Comparison of ENCODE assay signal across 19 mouse cellular contexts in the genomic region with DNA sequence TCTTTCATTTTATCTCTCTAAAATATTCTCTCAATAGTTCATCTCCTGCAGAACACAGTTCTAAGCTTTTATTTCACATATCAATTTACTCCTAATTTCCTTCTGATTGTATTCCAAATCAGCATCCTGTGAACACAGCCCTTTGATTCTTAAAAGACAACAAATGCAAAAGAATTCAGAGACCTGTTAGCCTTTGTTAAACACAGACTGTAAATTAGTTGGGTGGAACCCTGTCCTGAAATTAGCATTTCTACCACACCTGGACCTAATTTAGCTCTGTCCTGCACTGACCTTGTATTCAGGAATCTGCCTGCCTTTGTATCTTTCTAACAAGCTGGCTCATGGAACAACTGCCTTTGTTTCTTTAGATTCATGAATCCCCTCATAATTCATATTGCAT.
DNase-seq lines count a peak whose midpoint lies in the region; TF ChIP-seq lines count a peak whose summit lies in the region.
"Had no signal": no experiment of that assay in that cellular context is flagged by ENCODE, and none has a peak within 500 bp of the region (broad histone marks: within the 10 kb centered on the region; RNA-seq: fewer than 3 reads in every experiment).

No protein-coding gene starts in this region.

- TF ChIP-seq EP300 in ES-Bruce4 (IDR thresholded peaks at IDR 0.05; ENCODE audit: insufficient read depth, low read depth, low read length): no peak

- DNase-seq in ES-E14 (ENCODE audit: low read depth, low spot score): peak; percentile 48
- DNase-seq in ZHBTc4 (ENCODE audit: low read depth, low spot score): peak; percentile 82
- no peak for DNase-seq in right cerebral cortex, postnatal 25 days
- DNase-seq in heart, postnatal 4 days: no peak
- DNase-seq: adrenal gland, adult 2 months; adrenal gland, postnatal 10 days; adrenal gland, postnatal 25 days; B cell, adult 2 months; cerebellum, adult 11 months; cerebellum, adult 18-20 months; cerebellum, adult 8-10 months; cerebellum, adult 9-11 months; cerebellum, postnatal 14 days; cerebellum, postnatal 36 days had no signal

- H3K9ac ChIP-seq in ES-Bruce4 (ENCODE audit: low read depth, poor library complexity, severe bottlenecking) (no peak overlapping the region), ES-E14 (ENCODE audit: insufficient read depth, low read depth, low read length, poor library complexity, severe bottlenecking) (no peak overlapping the region)
- H3K9ac ChIP-seq: embryonic facial prominence, embryonic 12.5 days; forebrain, embryonic 13.5 days had no signal

- in situ Hi-C loops in ES-E14 (cut with MboI; ENCODE audit: low sequenced_read_pairs in 2 of 2, unreplicated experiment in 2 of 2): no loop called here

- H3K9me3 ChIP-seq in ES-Bruce4 (replicated peaks; ENCODE audit: control insufficient read depth, insufficient read depth, low read length, poor library complexity, severe bottlenecking) (peaks cover 14% of the 10 kb centered on the region), ES-E14 (ENCODE audit: control insufficient read depth, insufficient read depth, low read depth, low read length) (no peaks in the 10 kb centered on the region)
- H3K9me3 ChIP-seq: embryonic facial prominence, embryonic 10.5 days; embryonic facial prominence, embryonic 12.5 days; forebrain, embryonic 13.5 days had no signal

- no peaks in the 10 kb centered on the region for H3K36me3 ChIP-seq in ES-Bruce4 (ENCODE audit: control insufficient read depth, insufficient read depth, low read length, poor library complexity, severe bottlenecking)
- no peaks in the 10 kb centered on the region for H3K36me3 ChIP-seq in ES-E14 (ENCODE audit: control insufficient read depth, insufficient read depth, low read length, poor library complexity, severe bottlenecking)
- H3K36me3 ChIP-seq: embryonic facial prominence, embryonic 10.5 days; embryonic facial prominence, embryonic 12.5 days had no signal

- H3K27me3 ChIP-seq in ES-Bruce4 (ENCODE audit: control insufficient read depth, insufficient read depth, low read length, poor library complexity, severe bottlenecking): no peaks in the 10 kb centered on the region
- H3K27me3 ChIP-seq: CH12.LX; embryonic facial prominence, embryonic 12.5 days; forebrain, embryonic 13.5 days had no signal

- TF ChIP-seq POLR2A in ES-Bruce4 (IDR thresholded peaks at IDR 0.05; ENCODE audit: insufficient read depth, low read length): no peak

- no peak for TF ChIP-seq CTCF in ES-Bruce4 (IDR thresholded peaks at IDR 0.05; ENCODE audit: low read depth, low read length)

- H3K4me3 ChIP-seq in ES-Bruce4 (ENCODE audit: low read depth, low read length) (no peak overlapping the region), ES-E14 (ENCODE audit: insufficient read depth in 1 of 2, low read depth in 1 of 2, low read length in 2 of 2, poor library complexity in 1 of 2, severe bottlenecking in 1 of 2) (no peak overlapping the region)
- H3K4me3 ChIP-seq: embryonic facial prominence, embryonic 10.5 days; embryonic facial prominence, embryonic 12.5 days; forebrain, embryonic 13.5 days had no signal

- H3K27ac ChIP-seq in ES-Bruce4 (ENCODE audit: insufficient read depth, low read length) (peak overlapping the region; percentile 16; the same call in 1 of the 2 replicates), ES-E14 (ENCODE audit: insufficient read depth, low read depth, low read length, poor library complexity, severe bottlenecking) (no peak overlapping the region)
- H3K27ac ChIP-seq: embryonic facial prominence, embryonic 10.5 days; embryonic facial prominence, embryonic 12.5 days; forebrain, embryonic 13.5 days had no signal

- H3K4me1 ChIP-seq in ES-Bruce4 (ENCODE audit: control insufficient read depth, insufficient read depth, low read length) (no peaks in the 10 kb centered on the region), ES-E14 (ENCODE audit: control insufficient read depth in 2 of 2, insufficient read depth in 2 of 2, low read length in 2 of 2, poor library complexity in 1 of 2) (peaks cover 8 to 9% of the 10 kb centered on the region in 2 experiments)
- H3K4me1 ChIP-seq: embryonic facial prominence, embryonic 10.5 days; embryonic facial prominence, embryonic 12.5 days; forebrain, embryonic 13.5 days had no signal

TF ChIP-seq in ES-E14, 5 proteins besides CTCF, POLR2A, EP300 and RAD21:
- TF ChIP-seq MAFK (IDR thresholded peaks at IDR 0.05; ENCODE audit: insufficient read depth, low read depth, low read length): no peak
- TF ChIP-seq CHD2 (IDR thresholded peaks at IDR 0.05; ENCODE audit: low read depth, low read length): no peak
- TF ChIP-seq ZNF384 (IDR thresholded peaks at IDR 0.05; ENCODE audit: low read depth, low read length): no peak
- TF ChIP-seq HCFC1 (IDR thresholded peaks at IDR 0.05; ENCODE audit: borderline replicate concordance, insufficient read depth, low read length): no peak
- no peak for TF ChIP-seq ZC3H11A (IDR thresholded peaks at IDR 0.05; ENCODE audit: borderline replicate concordance, low read depth, low read length)

Comparison
In these comparisons a context has a peak if more than half of its experiments do, and no peak if none do; other contexts are left out.
1. DNase-seq: peak in ES-E14 (single experiment) and ZHBTc4 (single experiment); none in right cerebral cortex, postnatal 25 days (single experiment) and heart, postnatal 4 days (single experiment).